Mouse (Mus musculus) splenic B cell, adult 2 months (primary cell): ENCODE data around the gene Rnft1.

Experiments used
- DNase-seq: peaks from one replicate; pipeline ENCODE4 v3.0.0-alpha.2; 2011; ENCODE audit warnings: low read depth, low spot score
- H3K27me3 ChIP-seq: 2 replicates; pipeline ENCODE4 v1.6.1; 2012; ENCODE audit warnings: mild to moderate bottlenecking, low read length, moderate library complexity, mixed read lengths; ENCODE audit not compliant: control insufficient read depth, poor library complexity, insufficient read depth, severe bottlenecking
- H3K36me3 ChIP-seq: 2 replicates; pipeline ENCODE4 v1.6.1; 2012; ENCODE audit warnings: mild to moderate bottlenecking, low read length, moderate library complexity, mixed read lengths; ENCODE audit not compliant: control insufficient read depth, poor library complexity, insufficient read depth, severe bottlenecking

Rnft1 gene

GRCm38 (mm10) chr11:86539716-86540475 lies 55.4 kb downstream of the Rnft1 start:
- no peaks in the 10 kb centered on the region for H3K27me3 ChIP-seq
- no peaks in the 10 kb centered on the region for H3K36me3 ChIP-seq
- DNase-seq, result no peak

GRCm38 (mm10) chr11:86540476-86540845 lies 56.0 kb downstream of the Rnft1 start:
- Histone ChIP-seq H3K27me3 (no peaks in the 10 kb centered on the region), H3K36me3 (no peaks in the 10 kb centered on the region)
- DNase-seq, result no peak

GRCm38 (mm10) chr11:86542851-86543250 lies 58.4 kb downstream of the Rnft1 start:
- no peaks in the 10 kb centered on the region for H3K27me3 ChIP-seq
- no peak for DNase-seq
- H3K36me3 ChIP-seq, result no peaks in the 10 kb centered on the region

- no peak for DNase-seq
- Histone ChIP-seq H3K36me3 (no peaks in the 10 kb centered on the region; the same call in 1 of the 2 replicates), H3K27me3 (no peaks in the 10 kb centered on the region)
Observed at GRCm38 (mm10) chr11:86543960-86544638, 59.6 kb downstream of the Rnft1 start.

- peak; percentile 100 for DNase-seq
- Histone ChIP-seq H3K36me3 (peaks cover 3% of the 10 kb centered on the region; the same call in 1 of the 2 replicates), H3K27me3 (no peaks in the 10 kb centered on the region)
Observed at GRCm38 (mm10) chr11:86544639-86545299, 60.3 kb downstream of the Rnft1 start, which contains the start of the genes Rps6kb1 and Tubd1. Gene Rps6kb1, minus strand, starts transcription at chr11:86544805. Gene Tubd1, plus strand, starts transcription at chr11:86544991.

- DNase-seq, result no peak
- H3K36me3 ChIP-seq, result peaks cover 3% of the 10 kb centered on the region; the same call in 1 of the 2 replicates
- H3K27me3 ChIP-seq, result no peaks in the 10 kb centered on the region
Observed at GRCm38 (mm10) chr11:86545556-86545955, 61.1 kb downstream of the Rnft1 start.

DNA sequence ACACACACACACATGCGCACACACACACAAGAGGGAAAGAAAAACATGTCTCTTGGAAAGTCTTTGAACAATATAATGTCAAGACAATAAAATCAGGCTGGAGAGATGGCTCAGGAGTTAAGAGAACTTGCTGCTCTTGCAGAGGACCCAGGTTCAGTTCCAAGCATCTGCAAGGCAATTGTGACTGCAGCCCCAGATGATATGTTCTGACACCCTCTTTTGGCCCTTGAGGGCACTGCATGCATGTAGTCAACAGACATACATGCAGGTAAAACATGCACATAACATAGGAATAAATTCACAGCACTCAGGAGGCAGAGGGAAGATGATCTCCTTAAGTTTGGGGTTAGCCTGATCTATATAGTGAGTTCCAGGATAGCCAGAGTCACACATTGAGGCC lies 63.0 kb downstream of the Rnft1 start:
- peak; percentile 43 for DNase-seq
- peaks cover 5% of the 10 kb centered on the region; the same call in 1 of the 2 replicates for H3K36me3 ChIP-seq
- no peaks in the 10 kb centered on the region for H3K27me3 ChIP-seq
